Mouse (Mus musculus): Measurements from ENCODE around the gene Slc35f1. TPM values are rescaled to one million over a fixed set of nuclear protein-coding genes. Genes with fewer than 3 reads are reported as not detected.

Slc35f1 gene
- polyA plus RNA-seq, 1 experiment = 0.28 TPM

- Histone ChIP-seq H3K4me1 (ENCODE audit: control insufficient read depth, insufficient read depth, insufficient read length, low read length) (no peaks in the 10 kb centered on the region), H3K27ac (replicated peaks; ENCODE audit: low read depth, low read length) (no peak overlapping the region), H3K4me3 (ENCODE audit: insufficient read depth, low read depth, low read length) (no peak overlapping the region)
Observed at GRCm38 (mm10) chr10:53060745-53061144, 370.4 kb downstream of the Slc35f1 start.

- no peak overlapping the region for H3K4me3 ChIP-seq (ENCODE audit: insufficient read depth, low read depth, low read length)
- no peaks in the 10 kb centered on the region for H3K4me1 ChIP-seq (ENCODE audit: control insufficient read depth, insufficient read depth, insufficient read length, low read length)
- H3K27ac ChIP-seq (replicated peaks; ENCODE audit: low read depth, low read length) = no peak overlapping the region
Observed at GRCm38 (mm10) chr10:53062741-53063140, 372.4 kb downstream of the Slc35f1 start.

GRCm38 (mm10) chr10:53087811-53088210 lies 397.5 kb downstream of the Slc35f1 start:
- Histone ChIP-seq H3K4me3 (ENCODE audit: insufficient read depth, low read depth, low read length) (no peak overlapping the region), H3K4me1 (ENCODE audit: control insufficient read depth, insufficient read depth, insufficient read length, low read length) (no peaks in the 10 kb centered on the region), H3K27ac (replicated peaks; ENCODE audit: low read depth, low read length) (no peak overlapping the region)

GRCm38 (mm10) chr10:53091525-53091924 lies 401.2 kb downstream of the Slc35f1 start:
- no peak overlapping the region for H3K4me3 ChIP-seq (ENCODE audit: insufficient read depth, low read depth, low read length)
- no peak overlapping the region for H3K27ac ChIP-seq (replicated peaks; ENCODE audit: low read depth, low read length)
- no peaks in the 10 kb centered on the region for H3K4me1 ChIP-seq (ENCODE audit: control insufficient read depth, insufficient read depth, insufficient read length, low read length)

- Histone ChIP-seq H3K4me1 (ENCODE audit: control insufficient read depth, insufficient read depth, insufficient read length, low read length) (no peaks in the 10 kb centered on the region), H3K4me3 (ENCODE audit: insufficient read depth, low read depth, low read length) (no peak overlapping the region)
Observed at GRCm38 (mm10) chr10:53096446-53096845, 406.1 kb downstream of the Slc35f1 start.

GRCm38 (mm10) chr10:53100881-53101280 lies 410.5 kb downstream of the Slc35f1 start:
- H3K4me3 ChIP-seq (ENCODE audit: insufficient read depth, low read depth, low read length) = no peak overlapping the region

More at GRCm38 (mm10) chr10:53096446-53096845, 406.1 kb downstream of the Slc35f1 start:
- H3K27ac ChIP-seq (replicated peaks; ENCODE audit: low read depth, low read length) = no peak overlapping the region

GRCm38 (mm10) chr10:53101412-53101811 lies 411.1 kb downstream of the Slc35f1 start:
- no peaks in the 10 kb centered on the region for H3K4me1 ChIP-seq (ENCODE audit: control insufficient read depth, insufficient read depth, insufficient read length, low read length)
- H3K4me3 ChIP-seq (ENCODE audit: insufficient read depth, low read depth, low read length) = no peak overlapping the region
- no peak overlapping the region for H3K27ac ChIP-seq (replicated peaks; ENCODE audit: low read depth, low read length)

More at GRCm38 (mm10) chr10:53100881-53101280, 410.5 kb downstream of the Slc35f1 start:
- H3K27ac ChIP-seq (replicated peaks; ENCODE audit: low read depth, low read length) = no peak overlapping the region
- H3K4me1 ChIP-seq (ENCODE audit: control insufficient read depth, insufficient read depth, insufficient read length, low read length) = no peaks in the 10 kb centered on the region

- no peak overlapping the region for H3K4me3 ChIP-seq (ENCODE audit: insufficient read depth, low read depth, low read length)
- H3K4me1 ChIP-seq (ENCODE audit: control insufficient read depth, insufficient read depth, insufficient read length, low read length) = no peaks in the 10 kb centered on the region
- H3K27ac ChIP-seq (replicated peaks; ENCODE audit: low read depth, low read length) = no peak overlapping the region
Observed at GRCm38 (mm10) chr10:53102423-53102822, 412.1 kb downstream of the Slc35f1 start.

- no peak overlapping the region for H3K27ac ChIP-seq (replicated peaks; ENCODE audit: low read depth, low read length)
- no peak overlapping the region for H3K4me3 ChIP-seq (ENCODE audit: insufficient read depth, low read depth, low read length)
- H3K4me1 ChIP-seq (ENCODE audit: control insufficient read depth, insufficient read depth, insufficient read length, low read length) = no peaks in the 10 kb centered on the region
Observed at GRCm38 (mm10) chr10:53115028-53115427, 424.7 kb downstream of the Slc35f1 start.

GRCm38 (mm10) chr10:53115673-53116398 lies 425.5 kb downstream of the Slc35f1 start:
- Histone ChIP-seq H3K4me1 (ENCODE audit: control insufficient read depth, insufficient read depth, insufficient read length, low read length) (no peaks in the 10 kb centered on the region), H3K27ac (replicated peaks; ENCODE audit: low read depth, low read length) (no peak overlapping the region), H3K4me3 (ENCODE audit: insufficient read depth, low read depth, low read length) (no peak overlapping the region)

- Histone ChIP-seq H3K4me1 (ENCODE audit: control insufficient read depth, insufficient read depth, insufficient read length, low read length) (no peaks in the 10 kb centered on the region), H3K27ac (replicated peaks; ENCODE audit: low read depth, low read length) (no peak overlapping the region), H3K4me3 (ENCODE audit: insufficient read depth, low read depth, low read length) (no peak overlapping the region)
Observed at GRCm38 (mm10) chr10:53120608-53121007, 430.3 kb downstream of the Slc35f1 start.

GRCm38 (mm10) chr10:53124365-53124764 lies 434.0 kb downstream of the Slc35f1 start:
- Histone ChIP-seq H3K4me1 (ENCODE audit: control insufficient read depth, insufficient read depth, insufficient read length, low read length) (no peaks in the 10 kb centered on the region), H3K27ac (replicated peaks; ENCODE audit: low read depth, low read length) (no peak overlapping the region), H3K4me3 (ENCODE audit: insufficient read depth, low read depth, low read length) (no peak overlapping the region)

GRCm38 (mm10) chr10:53132707-53133106 lies 442.4 kb downstream of the Slc35f1 start:
- Histone ChIP-seq H3K4me1 (ENCODE audit: control insufficient read depth, insufficient read depth, insufficient read length, low read length) (no peaks in the 10 kb centered on the region), H3K27ac (replicated peaks; ENCODE audit: low read depth, low read length) (no peak overlapping the region), H3K4me3 (ENCODE audit: insufficient read depth, low read depth, low read length) (no peak overlapping the region)

- H3K4me3 ChIP-seq (ENCODE audit: insufficient read depth, low read depth, low read length) = no peak overlapping the region
- H3K27ac ChIP-seq (replicated peaks; ENCODE audit: low read depth, low read length) = no peak overlapping the region
- H3K4me1 ChIP-seq (ENCODE audit: control insufficient read depth, insufficient read depth, insufficient read length, low read length) = no peaks in the 10 kb centered on the region
Observed at GRCm38 (mm10) chr10:53150321-53150720, 460.0 kb downstream of the Slc35f1 start.

GRCm38 (mm10) chr10:53150916-53151315 lies 460.6 kb downstream of the Slc35f1 start:
- Histone ChIP-seq H3K4me1 (ENCODE audit: control insufficient read depth, insufficient read depth, insufficient read length, low read length) (no peaks in the 10 kb centered on the region), H3K4me3 (ENCODE audit: insufficient read depth, low read depth, low read length) (no peak overlapping the region), H3K27ac (replicated peaks; ENCODE audit: low read depth, low read length) (no peak overlapping the region)

GRCm38 (mm10) chr10:53156374-53156773 lies 466.0 kb downstream of the Slc35f1 start:
- Histone ChIP-seq H3K27ac (replicated peaks; ENCODE audit: low read depth, low read length) (no peak overlapping the region), H3K4me1 (ENCODE audit: control insufficient read depth, insufficient read depth, insufficient read length, low read length) (no peaks in the 10 kb centered on the region)

More at GRCm38 (mm10) chr10:53156374-53156773, 466.0 kb downstream of the Slc35f1 start:
- no peak overlapping the region for H3K4me3 ChIP-seq (ENCODE audit: insufficient read depth, low read depth, low read length)

All from brown adipose tissue, adult 24 weeks (tissue).